Mouse (Mus musculus) ES-Bruce4 (cell line): ENCODE measurements around the gene Gm10401. TPM values are rescaled to one million over a fixed set of nuclear protein-coding genes. Genes with fewer than 3 reads are reported as not detected.

Experiments used
- H3K27ac ChIP-seq: 2 replicates; pipeline ENCODE4 v1.5.1; 2012; ENCODE audit warnings: low read length, inconsistent platforms; ENCODE audit not compliant: insufficient read depth
- H3K27me3 ChIP-seq: 2 replicates; pipeline ENCODE4 v1.6.1; 2012; ENCODE audit warnings: mild to moderate bottlenecking, low read length, inconsistent platforms; ENCODE audit not compliant: control insufficient read depth, poor library complexity, insufficient read depth, severe bottlenecking
- H3K36me3 ChIP-seq: 2 replicates; pipeline ENCODE4 v1.6.1; 2012; ENCODE audit warnings: inconsistent platforms, mild to moderate bottlenecking, low read length, moderate library complexity; ENCODE audit not compliant: control insufficient read depth, poor library complexity, insufficient read depth, severe bottlenecking
- H3K4me1 ChIP-seq: one replicate; pipeline ENCODE4 v1.8.1; 2011; ENCODE audit warnings: low read length; ENCODE audit not compliant: control insufficient read depth, insufficient read depth
- H3K4me3 ChIP-seq: 2 replicates; pipeline ENCODE4 v1.5.1; 2011; ENCODE audit warnings: low read depth, mild to moderate bottlenecking, low read length
- H3K9ac ChIP-seq: 2 replicates; pipeline ENCODE4 v1.6.1; 2012; ENCODE audit warnings: low read depth, mild to moderate bottlenecking, inconsistent platforms; ENCODE audit not compliant: poor library complexity, severe bottlenecking
- H3K9me3 ChIP-seq: replicated peaks from 2 replicates; pipeline ENCODE4 v1.6.1; 2012; ENCODE audit warnings: mild to moderate bottlenecking, low read length, inconsistent platforms; ENCODE audit not compliant: control insufficient read depth, poor library complexity, insufficient read depth, severe bottlenecking
- CTCF ChIP-seq: IDR thresholded peaks from one replicate; pipeline ENCODE4 v1.8.1; 2011; ENCODE audit warnings: low read depth, low read length
- EP300 ChIP-seq: IDR thresholded peaks from 2 replicates; pipeline ENCODE4 v1.6.1; 2011; ENCODE audit warnings: low read depth, low read length; ENCODE audit not compliant: insufficient read depth
- POLR2A ChIP-seq: IDR thresholded peaks from one replicate; pipeline ENCODE4 v1.8.1; 2011; ENCODE audit warnings: low read length; ENCODE audit not compliant: insufficient read depth
- polyA plus RNA-seq: library from polyadenylated mRNA; stranded (reverse); fragments of >200 nt; gene quantifications from 2 replicates; pipeline ENCODE4 v1.2.4, GENCODE M21; 2011; ENCODE audit warnings: low read depth; ENCODE audit not compliant: missing spikeins, insufficient read depth, insufficient read length

Gene Gm10401
- polyA plus RNA-seq, 1 experiment, result not detected

- no peaks in the 10 kb centered on the region for H3K4me1 ChIP-seq
Measured at GRCm38 (mm10) chr5:115125211-115125871, 27.2 kb upstream of the Gm10401 start.

GRCm38 (mm10) chr5:115124690-115125089 is 26.6 kb upstream of the Gm10401 start:
- no peaks in the 10 kb centered on the region for H3K9me3 ChIP-seq
- H3K9ac ChIP-seq, result no peak overlapping the region
- H3K27ac ChIP-seq, result no peak overlapping the region
- H3K4me1 ChIP-seq, result no peaks in the 10 kb centered on the region
- H3K36me3 ChIP-seq, result no peaks in the 10 kb centered on the region
- H3K27me3 ChIP-seq, result no peaks in the 10 kb centered on the region
- H3K4me3 ChIP-seq, result no peak overlapping the region
- TF ChIP-seq CTCF (no peak), POLR2A (no peak), EP300 (no peak)

More at GRCm38 (mm10) chr5:115125211-115125871, 27.2 kb upstream of the Gm10401 start:
- Histone ChIP-seq H3K4me3 (no peak overlapping the region), H3K27me3 (no peaks in the 10 kb centered on the region), H3K9ac (no peak overlapping the region), H3K27ac (no peak overlapping the region), H3K36me3 (no peaks in the 10 kb centered on the region), H3K9me3 (no peaks in the 10 kb centered on the region)
- TF ChIP-seq EP300 (no peak), CTCF (peak; percentile 82)

GRCm38 (mm10) chr5:115120978-115121377 is 22.9 kb upstream of the Gm10401 start:
- TF ChIP-seq POLR2A (no peak), EP300 (no peak), CTCF (no peak)
- no peaks in the 10 kb centered on the region for H3K27me3 ChIP-seq
- H3K9me3 ChIP-seq, result no peaks in the 10 kb centered on the region
- H3K36me3 ChIP-seq, result peaks cover 7% of the 10 kb centered on the region; the same call in 1 of the 2 replicates
- H3K27ac ChIP-seq, result no peak overlapping the region
- no peak overlapping the region for H3K9ac ChIP-seq
- H3K4me1 ChIP-seq, result no peaks in the 10 kb centered on the region
- H3K4me3 ChIP-seq, result no peak overlapping the region

GRCm38 (mm10) chr5:115118961-115119570 is 21.0 kb upstream of the Gm10401 start, which contains the start of gene Acads:
Acads (minus strand) TSS chr5:115119346.
- H3K27ac ChIP-seq, result peak within 1 kb of the TSS; percentile 13
- no peaks in the 10 kb centered on the region for H3K9me3 ChIP-seq
- H3K36me3 ChIP-seq, result peaks cover 7% of the 10 kb centered on the region; the same call in 1 of the 2 replicates
- no peaks in the 10 kb centered on the region for H3K4me1 ChIP-seq
- H3K4me3 ChIP-seq, result peak within 1 kb of the TSS; percentile 78
- peak within 1 kb of the TSS; percentile 73 for H3K9ac ChIP-seq
- TF ChIP-seq CTCF (no peak), POLR2A (peak; percentile 60)
- no peaks in the 10 kb centered on the region for H3K27me3 ChIP-seq

GRCm38 (mm10) chr5:115117467-115117866 is 19.4 kb upstream of the Gm10401 start:
- H3K9ac ChIP-seq, result no peak overlapping the region
- H3K36me3 ChIP-seq, result peaks cover 7% of the 10 kb centered on the region; the same call in 1 of the 2 replicates
- no peak overlapping the region for H3K4me3 ChIP-seq
- H3K9me3 ChIP-seq, result no peaks in the 10 kb centered on the region
- no peaks in the 10 kb centered on the region for H3K27me3 ChIP-seq
- H3K4me1 ChIP-seq, result no peaks in the 10 kb centered on the region
- H3K27ac ChIP-seq, result no peak overlapping the region
- TF ChIP-seq CTCF (peak; percentile 11), EP300 (no peak)

GRCm38 (mm10) chr5:115116426-115116825 is 18.3 kb upstream of the Gm10401 start:
- Histone ChIP-seq H3K4me1 (no peaks in the 10 kb centered on the region), H3K9me3 (no peaks in the 10 kb centered on the region), H3K27ac (no peak overlapping the region), H3K9ac (no peak overlapping the region), H3K27me3 (no peaks in the 10 kb centered on the region), H3K36me3 (peaks cover 7% of the 10 kb centered on the region; the same call in 1 of the 2 replicates), H3K4me3 (no peak overlapping the region)
- TF ChIP-seq POLR2A (no peak), CTCF (peak; percentile 37)
